Mouse (Mus musculus) hindbrain, embryonic 10.5 days (tissue): ENCODE data around the gene Exoc4. TPM values are rescaled to one million over a fixed set of nuclear protein-coding genes. Genes with fewer than 3 reads are reported as not detected.

Experiments
- DNase-seq: peaks from one replicate; pipeline ENCODE4 v3.0.0-alpha.2; 2017; ENCODE audit warnings: low spot score
- H3K27ac ChIP-seq: fragments of 300-500 bp; sonication (generic); 2 replicates; pipeline ENCODE4 v1.5.1; 2016; ENCODE audit warnings: mild to moderate bottlenecking, moderate library complexity
- H3K27me3 ChIP-seq: fragments of 300-500 bp; sonication (generic); 2 replicates; pipeline ENCODE4 v1.6.1; 2016; ENCODE audit warnings: mild to moderate bottlenecking; ENCODE audit not compliant: poor library complexity, insufficient read depth, severe bottlenecking
- H3K36me3 ChIP-seq: fragments of 300-500 bp; sonication (generic); 2 replicates; pipeline ENCODE4 v1.6.1; 2016; ENCODE audit warnings: mild to moderate bottlenecking, moderate library complexity
- H3K4me1 ChIP-seq: fragments of 300-500 bp; sonication (generic); replicated peaks from 2 replicates; pipeline ENCODE4 v1.6.1; 2016; ENCODE audit warnings: mild to moderate bottlenecking
- H3K4me3 ChIP-seq: fragments of 300-500 bp; sonication (generic); 2 replicates; pipeline ENCODE4 v1.5.1; 2016; ENCODE audit warnings: mild to moderate bottlenecking, moderate library complexity
- H3K9me3 ChIP-seq: fragments of 300-500 bp; sonication (generic); 2 replicates; pipeline ENCODE4 v1.6.1; 2016; ENCODE audit warnings: mild to moderate bottlenecking, moderate library complexity
- WGBS: fragments of 180-500 bp; shearing (Covaris S2); methylation state at CpG from one replicate; pipeline ENCODE4 v1.1.7; 2016; 5-methylcytosine and 5-hydroxymethylcytosine counted together
- polyA plus RNA-seq: library from polyadenylated mRNA; unstranded; fragments of >200 nt; fragmentation: Nextera tagmentation; extraction: Ambion mirVana; gene quantifications from 2 replicates; pipeline ENCODE4 v1.2.1, GENCODE M21; 2016

The Exoc4 gene
- polyA plus RNA-seq, 1 experiment from 2014 or later = 35.9 TPM

DNA sequence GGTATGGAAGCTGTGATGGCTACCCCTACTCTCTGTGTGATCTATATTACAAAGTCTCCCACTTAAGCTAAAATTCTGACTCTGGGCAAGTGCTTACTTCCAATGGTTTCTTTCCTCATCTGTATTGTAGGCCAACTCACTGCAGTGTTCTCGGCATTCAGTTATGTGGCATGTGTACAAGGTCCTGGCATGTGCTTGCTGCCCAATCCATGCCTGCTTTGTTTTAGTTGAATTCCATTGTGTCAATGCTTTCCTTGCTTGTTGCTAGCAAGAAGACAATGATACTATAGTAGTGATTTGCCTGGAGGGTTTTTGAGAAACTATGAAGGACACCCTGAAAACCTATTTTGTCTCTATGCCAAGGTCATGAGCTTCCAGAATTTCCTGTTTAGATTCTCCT, 365.1 kb downstream of the Exoc4 start:
- Histone ChIP-seq H3K4me1 (no peaks in the 10 kb centered on the region), H3K27ac (no peak overlapping the region), H3K4me3 (no peak overlapping the region), H3K9me3 (no peaks in the 10 kb centered on the region), H3K36me3 (no peaks in the 10 kb centered on the region), H3K27me3 (no peaks in the 10 kb centered on the region)
- no peak for DNase-seq
- 95% methylated on average over 1 of the region's 1 CpGs for WGBS

DNA sequence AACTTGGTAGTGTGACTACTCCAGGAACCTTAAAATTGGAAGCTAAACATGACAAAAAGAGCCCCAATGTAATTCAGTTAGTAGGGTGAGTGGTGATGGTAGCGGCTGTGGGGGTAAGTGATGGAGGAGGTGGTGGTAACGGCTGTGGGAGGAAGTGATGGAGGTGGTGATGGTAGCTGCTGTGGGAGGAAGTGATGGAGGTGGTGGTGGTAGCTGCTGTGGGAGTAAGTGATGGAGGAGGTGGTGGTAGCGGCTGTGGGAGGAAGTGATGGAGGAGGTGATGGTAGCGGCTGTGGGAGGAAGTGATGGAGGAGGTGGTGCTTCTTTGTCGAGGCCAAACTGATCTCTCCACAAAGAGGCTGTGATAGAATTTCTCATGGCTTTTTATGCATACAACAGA, 369.7 kb downstream of the Exoc4 start:
- H3K27ac ChIP-seq = no peak overlapping the region
- H3K4me3 ChIP-seq = no peak overlapping the region
- no peaks in the 10 kb centered on the region for H3K27me3 ChIP-seq
- 94% methylated on average over 5 of the region's 5 CpGs for WGBS
- no peak for DNase-seq
- no peaks in the 10 kb centered on the region for H3K9me3 ChIP-seq
- H3K4me1 ChIP-seq = no peaks in the 10 kb centered on the region
- no peaks in the 10 kb centered on the region for H3K36me3 ChIP-seq

DNA sequence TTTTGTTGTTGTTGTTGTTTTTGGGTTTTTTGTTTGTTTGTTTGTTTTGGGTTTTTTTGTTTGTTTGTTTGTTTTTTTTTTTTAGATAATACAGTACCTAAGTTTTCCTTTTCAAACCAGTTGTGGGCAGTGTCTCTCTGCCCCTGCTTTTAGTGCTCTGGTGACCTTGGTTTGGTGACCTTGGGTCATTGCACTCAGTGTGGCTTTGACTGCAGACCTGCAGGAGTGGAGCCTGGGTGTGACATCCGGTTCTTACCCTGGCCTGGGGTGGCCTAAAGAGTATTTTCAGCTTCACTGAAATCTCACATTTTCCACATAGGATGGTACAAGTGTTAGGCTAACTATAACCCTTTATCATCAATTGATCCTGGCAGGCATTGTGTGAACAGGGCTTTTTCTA, 371.8 kb downstream of the Exoc4 start:
- Histone ChIP-seq H3K9me3 (no peaks in the 10 kb centered on the region), H3K27ac (no peak overlapping the region), H3K36me3 (no peaks in the 10 kb centered on the region), H3K4me3 (no peak overlapping the region), H3K27me3 (no peaks in the 10 kb centered on the region), H3K4me1 (no peaks in the 10 kb centered on the region)
- WGBS = 58% methylated on average over 1 of the region's 1 CpGs
- DNase-seq = no peak

DNA sequence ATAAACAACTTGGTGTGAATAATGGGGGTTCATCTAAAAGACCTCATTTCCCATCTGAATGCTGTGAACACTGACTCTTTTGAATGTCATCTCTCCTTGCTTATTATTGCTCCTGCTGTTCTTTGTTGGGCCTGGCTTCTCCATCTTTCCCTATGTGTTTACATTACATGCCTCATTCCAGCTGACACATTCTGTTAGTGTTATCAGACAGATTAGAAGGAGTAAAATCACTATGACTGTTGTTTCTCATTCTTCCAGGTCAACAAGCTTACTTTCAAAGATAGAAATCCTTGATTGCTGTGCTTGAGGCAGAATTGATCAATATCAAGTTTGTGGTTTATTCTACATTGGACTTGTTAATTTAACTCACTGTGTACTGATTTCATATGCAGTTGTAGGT, 377.0 kb downstream of the Exoc4 start:
- no peaks in the 10 kb centered on the region for H3K27me3 ChIP-seq
- no peak for DNase-seq
- H3K36me3 ChIP-seq = peaks cover 3% of the 10 kb centered on the region; the same call in 1 of the 2 replicates
- H3K9me3 ChIP-seq = peaks cover 18% of the 10 kb centered on the region
- H3K4me3 ChIP-seq = no peak overlapping the region
- H3K4me1 ChIP-seq = no peaks in the 10 kb centered on the region
- H3K27ac ChIP-seq = no peak overlapping the region

DNA sequence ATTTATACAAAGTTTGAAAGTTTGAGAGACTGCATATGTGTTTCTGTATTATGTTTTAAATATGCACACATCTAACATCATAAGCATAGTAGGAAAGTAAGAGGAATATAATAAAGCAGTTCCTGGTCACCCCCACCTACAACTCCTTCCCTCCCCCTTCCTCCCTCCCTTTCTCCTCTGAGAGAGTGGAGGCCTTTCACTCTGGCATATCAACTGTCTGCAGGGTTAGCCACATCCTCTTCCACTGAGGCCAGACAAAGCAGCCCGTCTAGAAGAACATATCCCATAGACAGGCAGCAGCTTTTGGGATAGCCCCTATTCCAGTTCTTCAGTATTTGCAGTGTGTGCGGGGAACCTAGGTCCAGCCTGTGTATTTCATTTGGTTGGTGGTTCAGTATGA, 382.2 kb downstream of the Exoc4 start:
- 91% methylated on average over 2 of the region's 2 CpGs for WGBS

DNA sequence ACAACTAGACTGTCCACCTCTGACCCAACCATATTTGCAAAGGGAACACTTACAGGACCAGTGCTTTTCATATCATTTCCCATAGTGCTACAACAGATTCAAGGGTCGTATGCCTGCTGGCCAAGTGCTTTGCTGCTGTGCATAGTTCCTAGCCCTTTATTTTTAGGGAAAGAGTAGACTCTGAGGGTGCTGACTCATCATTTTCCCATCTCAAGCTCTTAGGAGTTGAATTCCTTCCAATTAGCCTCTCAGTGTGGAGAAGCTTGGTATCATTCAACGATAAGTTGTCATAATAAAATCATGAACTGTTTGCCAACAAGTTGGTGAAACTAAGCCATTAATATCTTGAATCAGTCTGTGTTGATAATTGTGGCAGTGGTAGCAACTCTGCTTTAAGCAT, 388.3 kb downstream of the Exoc4 start:
- no peaks in the 10 kb centered on the region for H3K9me3 ChIP-seq
- no peaks in the 10 kb centered on the region for H3K4me1 ChIP-seq
- no peaks in the 10 kb centered on the region for H3K36me3 ChIP-seq
- no peak for DNase-seq
- H3K27me3 ChIP-seq = no peaks in the 10 kb centered on the region
- no peak overlapping the region for H3K4me3 ChIP-seq
- WGBS = 83% methylated on average over 2 of the region's 2 CpGs
- no peak overlapping the region for H3K27ac ChIP-seq

More for the DNA sequence above, 382.2 kb downstream of the Exoc4 start:
- H3K27me3 ChIP-seq = no peaks in the 10 kb centered on the region
- H3K4me1 ChIP-seq = no peaks in the 10 kb centered on the region
- no peak for DNase-seq
- H3K4me3 ChIP-seq = no peak overlapping the region
- peaks cover 18% of the 10 kb centered on the region for H3K9me3 ChIP-seq
- H3K36me3 ChIP-seq = peaks cover 3% of the 10 kb centered on the region; the same call in 1 of the 2 replicates
- no peak overlapping the region for H3K27ac ChIP-seq

DNA sequence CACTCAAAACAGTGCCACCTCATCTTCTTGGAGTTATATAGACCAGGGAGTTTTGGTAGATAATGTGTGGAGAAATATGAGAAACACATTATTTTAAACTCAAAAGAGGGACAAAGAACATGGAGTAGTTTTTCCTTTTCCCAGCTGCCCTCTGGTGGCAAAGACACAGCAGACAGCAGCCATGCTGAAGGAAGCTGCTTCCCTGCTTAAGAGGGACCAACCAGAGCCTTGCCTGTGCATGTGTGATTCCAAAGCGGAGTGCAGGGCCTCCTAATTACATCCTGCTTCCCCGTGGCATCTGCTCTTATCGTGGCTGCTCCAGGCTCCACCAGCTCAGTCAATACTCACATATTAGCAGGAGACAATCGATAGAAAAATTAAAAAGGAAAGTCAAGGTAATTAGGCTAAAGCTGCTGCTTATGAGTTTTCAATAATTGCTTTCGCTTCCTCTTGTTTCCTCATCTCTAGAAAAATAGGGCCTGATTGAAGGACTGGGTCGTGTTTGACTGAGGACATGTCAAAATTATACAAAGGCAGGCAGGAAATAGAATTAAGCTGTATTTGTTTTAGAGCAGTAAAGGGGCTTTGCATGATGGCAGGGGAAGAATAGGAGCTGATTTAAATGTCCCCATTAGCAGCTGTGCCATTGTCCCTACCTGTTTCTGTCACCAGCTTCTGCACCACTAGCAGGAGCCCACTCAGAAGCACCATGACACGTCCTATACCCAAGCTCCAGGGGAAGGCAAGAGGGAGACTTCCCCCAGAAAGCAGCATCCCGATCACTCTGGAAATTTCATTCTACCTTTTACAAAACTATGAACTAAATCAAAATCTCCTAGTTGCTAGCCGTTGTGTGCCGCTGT, 433.1 kb downstream of the Exoc4 start:
- 51% methylated on average over 10 of the region's 10 CpGs for WGBS
- H3K4me1 ChIP-seq = peaks cover 9% of the 10 kb centered on the region
- H3K4me3 ChIP-seq = no peak overlapping the region
- no peaks in the 10 kb centered on the region for H3K27me3 ChIP-seq
- peak overlapping the region; percentile 64 for H3K27ac ChIP-seq
- no peaks in the 10 kb centered on the region for H3K9me3 ChIP-seq
- DNase-seq = peak; percentile 56
- H3K36me3 ChIP-seq = no peaks in the 10 kb centered on the region

DNA sequence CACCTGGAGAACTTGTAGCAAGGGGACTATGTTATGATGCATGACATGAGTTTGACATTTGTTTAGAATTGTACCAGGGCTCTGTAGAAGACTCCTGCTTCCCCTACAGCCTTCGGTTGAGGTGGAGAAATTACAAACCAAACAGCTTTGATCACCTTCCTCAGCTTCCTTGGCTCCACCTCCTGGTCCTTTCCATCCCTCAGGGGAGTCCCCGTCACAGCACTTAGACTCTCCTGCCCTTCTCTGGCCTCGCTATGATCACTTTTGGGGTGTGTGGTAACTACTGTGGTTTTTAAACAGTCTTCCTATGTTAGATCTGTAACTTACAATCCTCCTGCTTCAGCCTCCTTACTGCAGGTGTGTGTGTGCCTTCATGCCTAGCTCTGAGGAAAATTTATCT, 434.6 kb downstream of the Exoc4 start:
- DNase-seq = no peak
- H3K9me3 ChIP-seq = no peaks in the 10 kb centered on the region
- H3K36me3 ChIP-seq = no peaks in the 10 kb centered on the region
- no peaks in the 10 kb centered on the region for H3K27me3 ChIP-seq
- WGBS = 77% methylated on average over 3 of the region's 3 CpGs
- H3K4me1 ChIP-seq = peaks cover 9% of the 10 kb centered on the region
- no peak overlapping the region for H3K4me3 ChIP-seq
- no peak overlapping the region for H3K27ac ChIP-seq

DNA sequence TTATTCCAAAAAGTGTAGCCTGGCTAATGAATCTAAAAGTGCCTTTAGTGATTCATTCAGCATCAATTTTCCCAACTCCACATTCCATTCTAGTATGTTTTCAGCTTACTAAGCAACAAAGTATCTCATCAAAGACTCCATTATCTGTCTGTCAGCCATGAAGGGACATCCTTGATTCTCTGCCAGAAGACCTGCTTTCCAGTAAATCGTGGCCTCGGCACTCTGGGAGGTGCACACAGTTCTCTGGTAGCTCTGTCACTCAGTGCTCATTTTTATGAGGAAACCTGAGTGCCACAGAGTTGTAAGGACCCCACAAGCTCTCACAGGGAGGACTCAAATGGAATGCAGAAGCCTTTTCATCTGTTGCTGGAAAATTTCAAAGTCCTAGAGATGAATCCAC, 436.4 kb downstream of the Exoc4 start:
- Histone ChIP-seq H3K4me1 (peaks cover 9% of the 10 kb centered on the region), H3K27me3 (no peaks in the 10 kb centered on the region), H3K27ac (no peak overlapping the region), H3K4me3 (no peak overlapping the region), H3K36me3 (no peaks in the 10 kb centered on the region), H3K9me3 (no peaks in the 10 kb centered on the region)
- 65% methylated on average over 2 of the region's 2 CpGs for WGBS
- no peak for DNase-seq

DNA sequence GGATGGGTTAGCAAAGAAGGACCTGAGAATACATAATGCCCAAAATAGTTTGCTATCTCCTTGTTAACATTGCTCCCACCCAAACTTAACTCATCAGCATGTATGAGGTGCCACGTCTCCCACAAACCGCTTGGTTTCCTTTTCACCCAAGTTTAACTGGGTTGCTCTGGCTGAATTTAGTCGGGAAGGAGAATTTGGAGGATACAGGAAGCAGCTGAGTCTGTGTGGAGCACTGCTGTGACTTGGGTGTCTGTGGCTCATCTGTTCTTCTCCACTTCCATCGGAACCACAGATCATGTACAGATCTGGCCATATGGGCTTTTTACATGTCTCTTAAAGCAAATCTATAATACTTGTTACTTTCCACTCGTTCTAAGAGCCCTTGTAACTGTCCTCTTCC, 441.7 kb downstream of the Exoc4 start:
- 88% methylated on average over 5 of the region's 5 CpGs for WGBS
- H3K27ac ChIP-seq = no peak overlapping the region
- H3K9me3 ChIP-seq = no peaks in the 10 kb centered on the region
- no peaks in the 10 kb centered on the region for H3K4me1 ChIP-seq
- no peaks in the 10 kb centered on the region for H3K27me3 ChIP-seq
- no peak for DNase-seq
- no peaks in the 10 kb centered on the region for H3K36me3 ChIP-seq
- no peak overlapping the region for H3K4me3 ChIP-seq

DNA sequence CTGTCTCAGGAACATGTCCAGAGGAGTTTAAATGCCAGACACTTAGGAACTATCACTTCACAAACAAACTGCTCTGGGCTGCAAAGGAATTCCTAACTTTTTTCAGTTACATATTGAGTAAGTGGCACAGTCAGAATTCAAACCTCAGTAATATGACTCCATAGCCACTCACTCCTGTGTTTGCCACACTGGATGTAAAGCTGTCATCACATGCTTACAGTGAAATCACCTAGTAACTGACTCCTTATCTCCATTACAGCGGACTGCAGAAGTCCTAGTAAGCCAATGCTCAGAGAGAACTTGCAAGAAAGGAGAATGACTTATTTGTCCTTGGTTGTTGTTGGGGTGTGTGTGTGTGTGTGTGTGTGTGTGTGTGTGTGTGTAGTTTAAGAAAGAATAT, 448.1 kb downstream of the Exoc4 start:
- Histone ChIP-seq H3K27me3 (no peaks in the 10 kb centered on the region), H3K4me1 (no peaks in the 10 kb centered on the region), H3K27ac (no peak overlapping the region), H3K9me3 (no peaks in the 10 kb centered on the region), H3K36me3 (no peaks in the 10 kb centered on the region), H3K4me3 (no peak overlapping the region)
- 98% methylated on average over 1 of the region's 1 CpGs for WGBS
- no peak for DNase-seq

DNA sequence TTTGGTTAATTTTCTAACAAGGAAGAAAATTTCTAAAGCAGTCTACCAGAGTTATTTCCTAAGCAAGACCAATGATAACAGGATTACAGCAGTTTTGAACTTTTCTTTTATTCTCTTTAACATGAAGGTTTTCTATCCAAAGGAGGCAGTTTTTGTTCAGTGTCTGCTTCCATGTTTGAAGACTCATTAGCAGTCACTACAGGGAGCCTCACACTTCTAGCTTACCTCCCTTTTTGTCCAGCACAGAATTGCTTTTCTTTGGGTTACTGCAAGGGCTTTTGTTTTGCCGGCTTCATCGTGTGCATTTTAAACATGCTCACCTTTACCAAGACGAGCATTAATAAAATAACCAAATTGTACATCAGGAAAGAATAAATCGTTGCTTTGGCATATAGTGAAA, 460.0 kb downstream of the Exoc4 start:
- Histone ChIP-seq H3K27ac (no peak overlapping the region), H3K9me3 (no peaks in the 10 kb centered on the region), H3K4me3 (no peak overlapping the region), H3K4me1 (0 out of 2 replicates have a peak, but pooled peaks cover 4% of the 10 kb centered on the region), H3K27me3 (no peaks in the 10 kb centered on the region), H3K36me3 (no peaks in the 10 kb centered on the region)
- WGBS = 61% methylated on average over 4 of the region's 4 CpGs
- DNase-seq = no peak

DNA sequence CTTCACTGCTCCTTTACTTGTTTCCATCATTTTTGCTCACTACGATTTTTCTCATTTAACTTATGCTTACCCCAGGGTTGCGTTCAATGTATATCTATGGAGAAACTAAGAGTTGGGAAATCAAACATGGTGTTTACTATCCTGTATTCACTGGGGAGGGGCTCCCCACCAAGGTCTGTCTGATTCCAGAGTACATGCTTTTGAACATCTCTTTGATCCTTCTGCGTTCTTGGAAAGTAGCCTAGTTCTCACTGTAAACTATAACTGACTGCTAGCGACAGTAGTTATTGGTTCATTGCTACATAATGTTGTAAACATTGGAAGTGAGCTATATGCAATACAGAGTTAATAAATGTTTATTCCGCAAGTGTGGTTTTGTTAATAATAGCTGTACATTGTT, 460.5 kb downstream of the Exoc4 start:
- no peak for DNase-seq
- WGBS = 91% methylated on average over 5 of the region's 5 CpGs
- H3K4me1 ChIP-seq = 0 out of 2 replicates have a peak, but pooled peaks cover 4% of the 10 kb centered on the region
- H3K9me3 ChIP-seq = no peaks in the 10 kb centered on the region
- no peak overlapping the region for H3K4me3 ChIP-seq
- no peak overlapping the region for H3K27ac ChIP-seq
- no peaks in the 10 kb centered on the region for H3K27me3 ChIP-seq
- no peaks in the 10 kb centered on the region for H3K36me3 ChIP-seq
